Mouse (Mus musculus): ENCODE measurements at regions not wholly inside any gene's neighbourhood (a gene's known extent, or its start where the extent isn't known, plus 50 kb on each side); places are given as distances from the start of the nearest gene placed in this dataset.
A peak's percentile ranks its signal among the peaks of the same experiment; 100 is the strongest.

DNA sequence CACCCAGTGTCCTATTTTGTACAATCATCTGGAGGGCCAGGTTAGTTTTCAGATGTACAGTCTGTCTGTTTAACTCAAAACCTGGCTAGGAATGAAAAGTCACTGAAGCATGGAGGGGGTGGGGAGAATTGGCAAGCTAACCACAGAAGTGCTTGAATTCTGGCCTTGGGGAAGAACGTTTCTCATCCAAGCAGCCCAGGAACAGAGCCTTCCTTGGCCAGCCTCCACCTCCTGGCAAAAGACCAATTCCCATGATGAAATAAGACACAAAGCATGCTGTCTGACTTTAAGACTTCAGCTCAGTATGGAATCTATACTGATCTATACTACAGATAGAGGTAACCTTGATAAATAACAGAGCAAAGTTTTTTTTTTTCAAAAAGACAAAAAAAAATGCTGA is 80.3 kb upstream of the Zfp648 start:
- no peak for DNase-seq

- DNase-seq = no peak
Observed at GRCm38 (mm10) chr1:154124981-154125380, 76.0 kb upstream of the Zfp648 start.

- no peak for DNase-seq
Observed at GRCm38 (mm10) chr1:154126487-154126886, 74.5 kb upstream of the Zfp648 start.

DNA sequence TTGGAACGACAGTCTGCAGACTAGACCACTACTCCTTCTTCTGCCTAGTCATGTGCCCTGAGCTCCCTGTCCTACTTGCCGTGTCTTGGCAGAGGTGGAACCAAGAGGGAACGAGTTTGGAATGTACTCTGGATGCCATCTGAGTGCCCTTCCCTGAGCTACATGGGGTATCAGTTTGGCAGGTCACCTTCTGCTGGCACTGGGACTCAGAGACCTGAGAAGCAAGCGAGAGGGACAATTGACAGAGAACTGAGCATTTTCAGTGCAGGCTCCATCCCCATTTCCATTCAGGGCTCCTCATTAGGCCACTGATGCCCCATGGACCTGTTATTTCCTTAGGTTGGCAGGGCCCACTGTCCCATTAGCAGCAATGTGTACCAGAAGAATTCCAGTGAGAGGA is 61.5 kb upstream of the Zfp648 start:
- no peak for DNase-seq

DNA sequence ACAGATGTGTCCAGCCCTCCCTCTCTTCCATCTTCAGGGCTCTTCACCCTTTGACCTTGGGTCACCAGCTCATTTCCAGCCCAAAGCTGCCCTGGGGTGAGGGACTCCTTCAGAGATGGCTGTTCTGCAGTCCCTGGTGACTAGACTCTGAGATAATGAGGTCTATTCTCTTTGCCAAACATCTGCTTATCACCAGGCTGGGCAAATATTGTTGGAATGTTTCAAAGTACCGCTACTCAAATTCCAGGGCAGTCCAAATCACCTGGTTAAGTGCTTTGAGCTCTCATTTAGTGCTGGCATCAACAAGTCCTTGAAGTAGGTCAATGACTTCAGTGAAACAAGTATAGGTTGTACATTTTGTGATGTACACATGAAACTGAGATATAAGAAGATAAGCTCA is 57.3 kb upstream of the Zfp648 start:
- DNase-seq = no peak

GRCm38 (mm10) chr1:154147001-154147571 is 53.9 kb upstream of the Zfp648 start:
- DNase-seq = no peak

GRCm38 (mm10) chr1:154148948-154149347 is 52.0 kb upstream of the Zfp648 start:
- no peak for DNase-seq

GRCm38 (mm10) chr1:154149431-154150143 is 51.4 kb upstream of the Zfp648 start:
- DNase-seq = no peak

DNA sequence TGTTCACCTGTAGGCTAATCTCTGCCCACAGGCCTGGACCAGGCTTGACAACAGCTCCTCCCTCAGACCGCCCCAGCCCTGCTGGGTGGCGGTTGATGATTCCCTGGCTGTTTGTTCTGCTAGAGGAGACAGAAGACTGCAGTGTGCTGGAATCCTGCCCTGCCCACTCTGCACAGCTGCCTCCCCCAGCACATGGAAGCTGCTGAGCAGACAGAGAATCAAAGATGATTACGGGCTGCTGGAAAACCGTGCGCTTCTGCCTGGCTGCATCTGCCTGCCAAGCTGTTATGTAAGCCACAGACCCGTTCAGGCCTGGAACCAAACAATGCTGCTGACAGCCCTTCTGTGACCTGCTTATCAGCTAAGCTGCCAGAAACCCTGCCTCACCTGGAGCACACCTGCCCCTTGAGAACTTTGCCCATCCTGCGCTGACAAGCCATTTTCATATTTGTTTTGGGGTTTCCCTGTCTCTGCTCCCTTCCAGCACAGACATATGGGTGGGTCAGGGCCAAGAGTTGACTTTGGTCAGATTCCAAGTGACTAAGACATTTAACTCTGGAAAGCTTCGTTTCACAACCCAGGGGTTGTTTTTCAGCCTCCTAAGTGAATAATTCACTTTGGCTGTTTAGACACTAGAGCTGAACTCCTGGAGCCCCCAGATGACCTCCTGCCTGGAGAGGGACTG is 50.7 kb upstream of the Zfp648 start:
- DNase-seq = peak; percentile 36
